Mouse (Mus musculus): ENCODE results near the gene Tyw1.

GRCm38 (mm10) chr5:130241426-130241825, 14.0 kb upstream of the Tyw1 start:
- TF ChIP-seq CTCF (IDR thresholded peaks at IDR 0.05; ENCODE audit: borderline replicate concordance, insufficient read depth, low read depth, low read length) (no peak), POLR2A (IDR thresholded peaks at IDR 0.05; ENCODE audit: borderline replicate concordance, insufficient read depth, low read length) (no peak)

All from cerebellum, adult 2 months (tissue).